8 mouse cellular contexts compared by ENCODE assay signal in the genomic region with DNA sequence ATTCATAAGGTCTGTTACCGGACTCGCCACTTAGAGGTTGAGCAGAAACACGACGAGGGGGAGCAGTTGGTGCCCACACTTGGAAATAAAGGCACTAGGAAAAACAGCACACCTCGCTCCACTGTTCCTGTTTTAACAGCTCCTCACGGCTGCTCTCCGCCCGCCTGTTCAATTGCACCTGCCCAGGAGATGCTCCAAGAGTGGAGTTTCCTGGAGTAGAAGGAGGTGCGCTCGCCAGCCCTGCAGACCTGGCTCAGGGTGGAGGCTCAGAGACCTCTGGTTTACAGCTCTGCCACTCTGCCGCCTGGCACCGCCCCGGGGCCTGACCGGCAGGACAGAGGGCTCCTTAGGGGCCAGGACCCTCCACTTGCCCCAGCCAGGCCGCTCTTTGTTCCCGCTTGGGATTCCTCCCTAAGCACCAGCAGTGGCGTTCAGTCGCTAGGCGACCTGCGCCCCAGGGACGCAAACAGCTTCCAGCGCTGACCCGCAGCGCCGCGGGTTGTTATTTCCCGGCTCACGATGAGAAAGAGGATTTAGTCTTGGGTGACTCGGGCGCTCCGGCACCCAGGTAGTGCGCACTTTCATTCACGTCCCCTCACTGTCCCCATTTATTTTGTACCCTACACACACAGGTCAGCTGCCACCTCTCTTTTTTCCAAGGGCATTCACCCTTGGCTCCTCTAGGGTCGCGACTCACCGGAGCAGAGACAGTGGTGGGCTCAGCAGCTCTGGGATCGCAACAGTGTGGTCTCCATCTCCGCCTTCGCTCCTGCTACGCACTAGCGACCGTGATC. TPM values are rescaled to one million over a fixed set of nuclear protein-coding genes. Genes with fewer than 3 reads are reported as not detected.
DNase-seq lines count a peak whose midpoint lies in the region; ATAC-seq lines count a peak whose summit lies in the region.

No protein-coding gene starts in this region.

- H3K9me3 ChIP-seq in heart, embryonic 11.5 days (replicated peaks; ENCODE audit: control insufficient read depth, low read length): no peaks in the 10 kb centered on the region
- H3K9me3 ChIP-seq in hindbrain, embryonic 16.5 days (ENCODE audit: control insufficient read depth, low read length): no peaks in the 10 kb centered on the region
- H3K9me3 ChIP-seq in stomach, embryonic 16.5 days (replicated peaks; ENCODE audit: control insufficient read depth, low read length): no peaks in the 10 kb centered on the region

- H3K27ac ChIP-seq in heart, embryonic 11.5 days (ENCODE audit: low read depth, low read length): no peak overlapping the region
- H3K27ac ChIP-seq in hindbrain, embryonic 16.5 days (ENCODE audit: low read depth, low read length): peak overlapping the region; percentile 85
- H3K27ac ChIP-seq in stomach, embryonic 16.5 days (ENCODE audit: low read length): no peak overlapping the region

- H3K36me3 ChIP-seq in heart, embryonic 11.5 days (ENCODE audit: control insufficient read depth, insufficient read depth, low read length): no peaks in the 10 kb centered on the region
- H3K36me3 ChIP-seq in hindbrain, embryonic 16.5 days (ENCODE audit: control insufficient read depth, insufficient read depth, low read length): no peaks in the 10 kb centered on the region
- H3K36me3 ChIP-seq in stomach, embryonic 16.5 days (ENCODE audit: control insufficient read depth, insufficient read depth, low read length): no peaks in the 10 kb centered on the region

- no peak overlapping the region for H3K9ac ChIP-seq in heart, embryonic 11.5 days (ENCODE audit: low read depth, low read length)
- peak overlapping the region; percentile 82 for H3K9ac ChIP-seq in hindbrain, embryonic 16.5 days (ENCODE audit: low read depth, low read length)
- H3K9ac ChIP-seq in stomach, embryonic 16.5 days (ENCODE audit: low read length): peak overlapping the region; percentile 39; the same call in 1 of the 2 replicates

- no peak for ATAC-seq in heart, embryonic 11.5 days (replicated peaks; ENCODE audit: insufficient number of reproducible peaks, low FRiP score, low TSS enrichment)
- ATAC-seq in hindbrain, embryonic 16.5 days: peak; percentile 63
- no peak for ATAC-seq in stomach, embryonic 16.5 days (ENCODE audit: insufficient read depth, low FRiP score)

- H3K4me1 ChIP-seq in heart, embryonic 11.5 days (ENCODE audit: control insufficient read depth, insufficient read depth, low read length): peaks cover 6% of the 10 kb centered on the region; the same call in 1 of the 2 replicates
- no peaks in the 10 kb centered on the region for H3K4me1 ChIP-seq in hindbrain, embryonic 16.5 days (ENCODE audit: control insufficient read depth, insufficient read depth, low read depth, low read length)
- peaks cover 7% of the 10 kb centered on the region; the same call in 1 of the 2 replicates for H3K4me1 ChIP-seq in stomach, embryonic 16.5 days (ENCODE audit: control insufficient read depth, insufficient read depth, low read length)

- H3K4me3 ChIP-seq in heart, embryonic 11.5 days (ENCODE audit: low read depth, low read length): peak overlapping the region; percentile 51
- peak overlapping the region; percentile 70 for H3K4me3 ChIP-seq in hindbrain, embryonic 16.5 days (ENCODE audit: low read length)
- peak overlapping the region; percentile 48 for H3K4me3 ChIP-seq in stomach, embryonic 16.5 days (replicated peaks; ENCODE audit: low read length)

- peaks cover 32% of the 10 kb centered on the region for H3K27me3 ChIP-seq in heart, embryonic 11.5 days (ENCODE audit: control insufficient read depth, insufficient read depth, low read length)
- H3K27me3 ChIP-seq in hindbrain, embryonic 16.5 days (replicated peaks; ENCODE audit: control insufficient read depth, insufficient read depth, low read length): no peaks in the 10 kb centered on the region
- peaks cover 30% of the 10 kb centered on the region for H3K27me3 ChIP-seq in stomach, embryonic 16.5 days (ENCODE audit: control insufficient read depth, insufficient read depth, low read length)

- WGBS in heart, embryonic 11.5 days (ENCODE audit: insufficient replicate concordance): 2% methylated on average over 42 of the region's 42 CpGs
- WGBS in hindbrain, embryonic 16.5 days: 0% methylated on average over 42 of the region's 42 CpGs
- WGBS in stomach, embryonic 16.5 days: under 1% methylated on average over 42 of the region's 42 CpGs

- H3K4me2 ChIP-seq in heart, embryonic 11.5 days: peak overlapping the region; percentile 83
- peak overlapping the region; percentile 58 for H3K4me2 ChIP-seq in hindbrain, embryonic 16.5 days (ENCODE audit: low read length)
- peak overlapping the region; percentile 85 for H3K4me2 ChIP-seq in stomach, embryonic 16.5 days (ENCODE audit: low read depth, low read length)

- no peak for DNase-seq in heart, postnatal 4 days
- DNase-seq in Muller cell, postnatal 12 days (ENCODE audit: inconsistent ontology term): peak; percentile 47
- DNase-seq in embryo, embryonic 10.5 days (ENCODE audit: low spot score): peak; percentile 58
- peak; percentile 71 for DNase-seq in mesoderm, embryonic 11.5 days (ENCODE audit: low read depth, low spot score)
- no peak for DNase-seq in urinary bladder, postnatal 10 days (ENCODE audit: low spot score)

RNA-seq across cellular contexts. Expression of gene Elmod1, which starts 0.6 kb away (rescaled TPM):
- polyA plus RNA-seq in heart, embryonic 11.5 days (2014; fragmentation: Nextera tagmentation; extraction: Ambion mirVana): not detected in 2 replicates
- under 1 TPM; 0.17 to 0.32 TPM for total RNA-seq in heart, postnatal 4 days (2021)
- 14.6 and 19.9 TPM in 2 replicates for polyA plus RNA-seq in hindbrain, embryonic 16.5 days (2015; fragmentation: Nextera tagmentation; extraction: Ambion mirVana)
- polyA plus RNA-seq in stomach, embryonic 16.5 days (2015; fragmentation: Nextera tagmentation; extraction: Ambion mirVana): 0.27 and 0.92 TPM in 2 replicates

Comparison
In these comparisons a context has a peak if more than half of its experiments do, and no peak if none do; other contexts are left out.
1. DNase-seq: peak in Muller cell, postnatal 12 days (single experiment), embryo, embryonic 10.5 days (single experiment) and mesoderm, embryonic 11.5 days (single experiment); none in heart, postnatal 4 days (single experiment) and urinary bladder, postnatal 10 days (single experiment).
2. Peak in every context shown above with its lines, with median percentiles within 50 percentile points of each other: H3K4me2 ChIP-seq and H3K4me3 ChIP-seq.